Mouse (Mus musculus) cerebellum, adult 2 months (tissue): ENCODE measurements around the gene Prss2.

Experiments used
- CTCF ChIP-seq: fragments of 200-500 bp; IDR thresholded peaks from 2 replicates; pipeline ENCODE4 v1.5.1; 2011; ENCODE audit warnings: low read depth, mild to moderate bottlenecking, control low read depth, low read length, moderate library complexity, borderline replicate concordance; ENCODE audit not compliant: insufficient read depth
- POLR2A ChIP-seq: fragments of 200-500 bp; IDR thresholded peaks from 2 replicates; pipeline ENCODE4 v1.6.1; 2011; ENCODE audit warnings: low read length, control low read depth, borderline replicate concordance; ENCODE audit not compliant: insufficient read depth

GRCm38 (mm10) chr6:41518017-41518524 is 3.5 kb upstream of the Prss2 start:
- TF ChIP-seq CTCF: no peak
- no peak for TF ChIP-seq POLR2A
